Mouse (Mus musculus) C2C12 (cell line): ENCODE data around the gene Def6. TPM values are rescaled to one million over a fixed set of nuclear protein-coding genes. Genes with fewer than 3 reads are reported as not detected.

Source experiments
- H3K27me3 ChIP-seq: one replicate; pipeline ENCODE4 v1.6.1; 2011; ENCODE audit not compliant: control insufficient read depth, insufficient read depth, insufficient read length
- H3K36me3 ChIP-seq: one replicate; pipeline ENCODE4 v1.6.1; 2011; ENCODE audit not compliant: control insufficient read depth, insufficient read depth
- H3K4me3 ChIP-seq: one replicate; pipeline ENCODE4 v1.5.1; 2011; ENCODE audit warnings: mild to moderate bottlenecking, control low read depth; ENCODE audit not compliant: poor library complexity, insufficient read depth, severe bottlenecking
- H3K79me2 ChIP-seq: one replicate; pipeline ENCODE4 v1.6.1; 2011; ENCODE audit not compliant: control insufficient read depth, insufficient read depth
- H3K79me3 ChIP-seq: one replicate; pipeline ENCODE4 v1.6.1; 2011; ENCODE audit warnings: low read depth, control low read depth
- H3ac ChIP-seq: one replicate; pipeline ENCODE3; 2011; ENCODE audit warnings: low read depth; ENCODE audit not compliant: control insufficient read depth, insufficient read length
- CEBPB ChIP-seq: IDR thresholded peaks from one replicate; pipeline ENCODE4 v1.6.1; 2011; ENCODE audit warnings: low read depth, mild to moderate bottlenecking, control low read depth, moderate library complexity
- CTCF ChIP-seq: IDR thresholded peaks from one replicate; pipeline ENCODE4 v1.5.1; 2011; ENCODE audit not compliant: control insufficient read depth, insufficient read depth, insufficient read length
- FOSL1 ChIP-seq: IDR thresholded peaks from one replicate; pipeline ENCODE4 v1.8.0; 2011; ENCODE audit warnings: mild to moderate bottlenecking, low read length; ENCODE audit not compliant: poor library complexity, insufficient read depth, severe bottlenecking
- MAX ChIP-seq: IDR thresholded peaks from one replicate; pipeline ENCODE4 v1.6.1; 2011; ENCODE audit warnings: mild to moderate bottlenecking, control low read depth
- MYOD1 ChIP-seq: IDR thresholded peaks from one replicate; pipeline ENCODE4 v1.6.1; 2011; ENCODE audit warnings: low read depth; ENCODE audit not compliant: control insufficient read depth, insufficient read length
- MYOG ChIP-seq: IDR thresholded peaks from one replicate; pipeline ENCODE4 v1.6.1; 2011; ENCODE audit not compliant: control insufficient read depth, insufficient read length; ENCODE audit errors: extremely low read depth
- USF1 ChIP-seq: IDR thresholded peaks from one replicate; pipeline ENCODE4 v1.6.1; 2011; ENCODE audit warnings: low read depth, mild to moderate bottlenecking, control low read depth, moderate library complexity
- polyA plus RNA-seq: library from polyadenylated mRNA; unstranded; fragments of >200 nt; fragmentation: generic; extraction: Trizol; gene quantifications from one replicate; pipeline ENCODE4 v1.2.1, GENCODE M21; 2012; ENCODE audit warnings: missing spikeins

Gene Def6
- polyA plus RNA-seq, 1 experiment = 5.7 TPM

- TF ChIP-seq MAX = peak; percentile 31
- no peak for TF ChIP-seq MYOG
- peak; percentile 86 for TF ChIP-seq CTCF
- Histone ChIP-seq H3K4me3 (no peak overlapping the region), H3K79me3 (no peaks in the 10 kb centered on the region), H3K36me3 (no peaks in the 10 kb centered on the region), H3ac (no peak overlapping the region), H3K79me2 (no peaks in the 10 kb centered on the region), H3K27me3 (no peaks in the 10 kb centered on the region)
Observed at GRCm38 (mm10) chr17:28204052-28204720, 3.4 kb upstream of the Def6 start.

GRCm38 (mm10) chr17:28205443-28205842 is 2.1 kb upstream of the Def6 start:
- no peak overlapping the region for H3K4me3 ChIP-seq
- TF ChIP-seq MYOD1 (no peak), MAX (no peak), FOSL1 (no peak), CTCF (no peak), CEBPB (no peak), USF1 (no peak), MYOG (no peak)
- H3ac ChIP-seq = peak overlapping the region; percentile 13
- no peaks in the 10 kb centered on the region for H3K79me2 ChIP-seq
- no peaks in the 10 kb centered on the region for H3K27me3 ChIP-seq
- no peaks in the 10 kb centered on the region for H3K79me3 ChIP-seq
- H3K36me3 ChIP-seq = no peaks in the 10 kb centered on the region

GRCm38 (mm10) chr17:28207092-28207491 is 486 bp upstream of the Def6 start:
- Histone ChIP-seq H3ac (no peak overlapping the region), H3K4me3 (no peak overlapping the region), H3K79me2 (no peaks in the 10 kb centered on the region), H3K36me3 (no peaks in the 10 kb centered on the region), H3K79me3 (no peaks in the 10 kb centered on the region), H3K27me3 (no peaks in the 10 kb centered on the region)
- TF ChIP-seq FOSL1 (no peak), USF1 (no peak), MYOG (no peak), MYOD1 (no peak), CEBPB (no peak), CTCF (no peak)

GRCm38 (mm10) chr17:28208314-28208612 is 685 bp downstream of the Def6 start:
- no peaks in the 10 kb centered on the region for H3K79me3 ChIP-seq
- no peaks in the 10 kb centered on the region for H3K36me3 ChIP-seq
- H3K79me2 ChIP-seq = no peaks in the 10 kb centered on the region
- TF ChIP-seq CEBPB = no peak
- no peak for TF ChIP-seq USF1
- no peak for TF ChIP-seq MYOG
- TF ChIP-seq CTCF = no peak
- no peak for TF ChIP-seq FOSL1
- no peak for TF ChIP-seq MAX
- no peak for TF ChIP-seq MYOD1
- H3ac ChIP-seq = no peak overlapping the region
- no peak overlapping the region for H3K4me3 ChIP-seq
- no peaks in the 10 kb centered on the region for H3K27me3 ChIP-seq

- Histone ChIP-seq H3K79me3 (no peaks in the 10 kb centered on the region), H3K36me3 (no peaks in the 10 kb centered on the region), H3K4me3 (no peak overlapping the region), H3K27me3 (no peaks in the 10 kb centered on the region), H3ac (no peak overlapping the region), H3K79me2 (no peaks in the 10 kb centered on the region)
- TF ChIP-seq CEBPB (no peak), MYOG (no peak), MYOD1 (no peak), USF1 (no peak), MAX (no peak), FOSL1 (no peak), CTCF (no peak)
Observed at GRCm38 (mm10) chr17:28209457-28210110, 2.0 kb downstream of the Def6 start.

- no peak overlapping the region for H3ac ChIP-seq
- H3K36me3 ChIP-seq = no peaks in the 10 kb centered on the region
- no peak overlapping the region for H3K4me3 ChIP-seq
- TF ChIP-seq CEBPB (no peak), MYOG (no peak), CTCF (no peak), USF1 (no peak), MAX (no peak), MYOD1 (no peak), FOSL1 (no peak)
- no peaks in the 10 kb centered on the region for H3K79me2 ChIP-seq
- no peaks in the 10 kb centered on the region for H3K79me3 ChIP-seq
- H3K27me3 ChIP-seq = no peaks in the 10 kb centered on the region
Observed at GRCm38 (mm10) chr17:28211921-28212341, 4.4 kb downstream of the Def6 start.
